Mouse (Mus musculus): ENCODE measurements around the gene Ccr2. TPM values are rescaled to one million over a fixed set of nuclear protein-coding genes. Genes with fewer than 3 reads are reported as not detected.

Ccr2 gene
- polyA plus RNA-seq, 1 experiment from 2014 or later, result 3.9 TPM

Other genes with a start within 250 kb of the Ccr2 start
- not detected in 2 replicates for gene Xcr1, start 239.9 kb upstream of the Ccr2 start, polyA plus RNA-seq (2015; fragmentation: Nextera tagmentation; extraction: Ambion mirVana)
- gene Ccr1, start 133.3 kb upstream of the Ccr2 start, polyA plus RNA-seq (2015; fragmentation: Nextera tagmentation; extraction: Ambion mirVana), result 1.7 and 1.9 TPM in 2 replicates
- gene Ccr1l1, start 123.5 kb upstream of the Ccr2 start, polyA plus RNA-seq (2015; fragmentation: Nextera tagmentation; extraction: Ambion mirVana), result not detected in 2 replicates
- 0.10 and 0.12 TPM in 2 replicates for gene Ccr3, start 80.0 kb upstream of the Ccr2 start, polyA plus RNA-seq (2015; fragmentation: Nextera tagmentation; extraction: Ambion mirVana)
- 1.4 and 1.6 TPM in 2 replicates for gene Ccr5, start 19.6 kb downstream of the Ccr2 start, polyA plus RNA-seq (2015; fragmentation: Nextera tagmentation; extraction: Ambion mirVana)
- 3.9 and 4.7 TPM in 2 replicates for gene 2010315B03Rik, start 210.7 kb downstream of the Ccr2 start, polyA plus RNA-seq (2015; fragmentation: Nextera tagmentation; extraction: Ambion mirVana)